Mouse (Mus musculus): ENCODE data around the gene Ruvbl1.

Ruvbl1 gene

GRCm38 (mm10) chr6:88465181-88465920 is at the start of gene Ruvbl1:
Ruvbl1 (plus strand) TSS chr6:88465409.
- DNase-seq (ENCODE audit: low spot score): peak; percentile 98

- DNase-seq (ENCODE audit: low spot score): no peak
Observed at GRCm38 (mm10) chr6:88416130-88416758, 49.0 kb upstream of the Ruvbl1 start.

- DNase-seq (ENCODE audit: low spot score): peak; percentile 73
Observed at GRCm38 (mm10) chr6:88431202-88431601, 34.0 kb upstream of the Ruvbl1 start.

GRCm38 (mm10) chr6:88435609-88436008 is 29.6 kb upstream of the Ruvbl1 start:
- DNase-seq (ENCODE audit: low spot score): no peak

- no peak for DNase-seq (ENCODE audit: low spot score)
Observed at GRCm38 (mm10) chr6:88439056-88439455, 26.2 kb upstream of the Ruvbl1 start.

- no peak for DNase-seq (ENCODE audit: low spot score)
Observed at GRCm38 (mm10) chr6:88442551-88442950, 22.7 kb upstream of the Ruvbl1 start.

- DNase-seq (ENCODE audit: low spot score): no peak
Observed at GRCm38 (mm10) chr6:88443446-88443845, 21.8 kb upstream of the Ruvbl1 start.

- DNase-seq (ENCODE audit: low spot score): no peak
Observed at GRCm38 (mm10) chr6:88444076-88444750, 21.0 kb upstream of the Ruvbl1 start.

- DNase-seq (ENCODE audit: low spot score): peak; percentile 28
Observed at GRCm38 (mm10) chr6:88445661-88446060, 19.5 kb upstream of the Ruvbl1 start.

- peak; percentile 83 for DNase-seq (ENCODE audit: low spot score)
Observed at GRCm38 (mm10) chr6:88446063-88447002, 18.9 kb upstream of the Ruvbl1 start, which contains the start of gene Eefsec. Eefsec (minus strand) TSS chr6:88446539.

GRCm38 (mm10) chr6:88447454-88447853 is 17.8 kb upstream of the Ruvbl1 start:
- peak; percentile 35 for DNase-seq (ENCODE audit: low spot score)

GRCm38 (mm10) chr6:88454545-88454944 is 10.7 kb upstream of the Ruvbl1 start:
- DNase-seq (ENCODE audit: low spot score): no peak

GRCm38 (mm10) chr6:88469878-88470277 is 4.7 kb downstream of the Ruvbl1 start:
- no peak for DNase-seq (ENCODE audit: low spot score)

- DNase-seq (ENCODE audit: low spot score): no peak
Observed at GRCm38 (mm10) chr6:88480421-88480820, 15.2 kb downstream of the Ruvbl1 start.

- no peak for DNase-seq (ENCODE audit: low spot score)
Observed at GRCm38 (mm10) chr6:88483111-88483510, 17.9 kb downstream of the Ruvbl1 start.

GRCm38 (mm10) chr6:88483913-88484312 is 18.7 kb downstream of the Ruvbl1 start:
- no peak for DNase-seq (ENCODE audit: low spot score)

- no peak for DNase-seq (ENCODE audit: low spot score)
Observed at GRCm38 (mm10) chr6:88485378-88485777, 20.2 kb downstream of the Ruvbl1 start.

- DNase-seq (ENCODE audit: low spot score): peak; percentile 34
Observed at GRCm38 (mm10) chr6:88486893-88487292, 21.7 kb downstream of the Ruvbl1 start.

GRCm38 (mm10) chr6:88489026-88489425 is 23.8 kb downstream of the Ruvbl1 start:
- DNase-seq (ENCODE audit: low spot score): no peak

GRCm38 (mm10) chr6:88489834-88490233 is 24.6 kb downstream of the Ruvbl1 start:
- DNase-seq (ENCODE audit: low spot score): no peak

- no peak for DNase-seq (ENCODE audit: low spot score)
Observed at GRCm38 (mm10) chr6:88490629-88491354, 25.6 kb downstream of the Ruvbl1 start.

Measured in embryo, embryonic 10.5 days (tissue).